Mouse (Mus musculus): ENCODE results near the gene Fjx1.

- TF ChIP-seq GATA1 (IDR thresholded peaks at IDR 0.05; ENCODE audit: borderline replicate concordance, low read length) (no peak), FLI1 (IDR thresholded peaks at IDR 0.05; ENCODE audit: low read length) (no peak)
Observed at GRCm38 (mm10) chr2:102446851-102447250, 5.4 kb downstream of the Fjx1 start.
